Comparison of ENCODE assay signal across 11 mouse cellular contexts in the genomic region with DNA sequence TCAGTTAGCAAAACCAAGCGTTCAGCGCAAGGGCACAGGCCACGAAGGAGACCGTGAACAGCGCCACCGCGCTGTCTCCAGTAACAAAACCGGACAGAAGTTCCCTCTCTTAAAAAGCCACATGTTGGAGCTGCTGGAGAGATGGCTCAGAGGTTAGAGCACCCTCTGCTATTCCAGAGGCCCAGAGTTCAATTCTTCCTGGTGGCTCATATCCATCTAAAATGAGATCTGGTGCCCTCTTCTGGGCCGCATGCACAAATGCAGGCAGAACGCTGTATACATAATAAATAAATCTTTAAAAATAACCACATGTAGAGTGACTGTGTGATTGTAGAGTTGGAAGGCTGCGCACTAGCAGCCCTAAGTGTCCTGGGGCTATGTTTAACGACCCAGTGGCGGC. TPM values are rescaled to one million over a fixed set of nuclear protein-coding genes. Genes with fewer than 3 reads are reported as not detected.
DNase-seq lines count a peak whose midpoint lies in the region; ATAC-seq and TF ChIP-seq lines count a peak whose summit lies in the region.
"Had no signal": no experiment of that assay in that cellular context is flagged by ENCODE, and none has a peak within 500 bp of the region (broad histone marks: within the 10 kb centered on the region; RNA-seq: fewer than 3 reads in every experiment).

No protein-coding gene starts in this region.

- peak; percentile 28 to 34 for DNase-seq in cerebellum, postnatal 14 days
- no peak for DNase-seq in cerebellum, adult 9-11 months
- no peak for DNase-seq in liver, postnatal 0 days
- no peak for DNase-seq in liver
- peak; percentile 64 for DNase-seq in embryo, embryonic 10.5 days (ENCODE audit: low spot score)
- peak; percentile 55 for DNase-seq in retina, embryonic 14.5 days (ENCODE audit: low spot score)
- no peak for DNase-seq in layer of hippocampus, postnatal 14 days (ENCODE audit: low spot score in 2 of 2)
- no peak for DNase-seq in spleen, adult 12 weeks (ENCODE audit: low spot score)
- DNase-seq: cerebellum, adult 9-10 months had no signal

- no peaks in the 10 kb centered on the region for H3K36me3 ChIP-seq in liver, postnatal 0 days (replicated peaks; ENCODE audit: insufficient read depth, low read length)
- H3K36me3 ChIP-seq: heart, embryonic 15.5 days had no signal

- peak; percentile 57 for TF ChIP-seq CTCF in liver, postnatal 0 days (IDR thresholded peaks at IDR 0.05; ENCODE audit: low read depth)

- H3K27me3 ChIP-seq in liver, postnatal 0 days (ENCODE audit: insufficient read depth, low read length) = peaks cover 23% of the 10 kb centered on the region

- no peak for TF ChIP-seq EP300 in liver, postnatal 0 days (IDR thresholded peaks at IDR 0.05; ENCODE audit: low read depth)

- WGBS in liver, postnatal 0 days (ENCODE audit: insufficient replicate concordance) = 38% methylated on average over 13 of the region's 13 CpGs

- H3K4me1 ChIP-seq in liver, postnatal 0 days (ENCODE audit: insufficient read depth) = no peaks in the 10 kb centered on the region

- no peak overlapping the region for H3K4me2 ChIP-seq in liver, postnatal 0 days (ENCODE audit: low read depth, low read length)
- H3K4me2 ChIP-seq: heart, embryonic 15.5 days had no signal

- H3K27ac ChIP-seq in liver, postnatal 0 days (ENCODE audit: low read depth) = no peak overlapping the region
- H3K27ac ChIP-seq: heart, embryonic 15.5 days had no signal

- ATAC-seq in liver, postnatal 0 days = no peak

- no peak overlapping the region for H3K9ac ChIP-seq in liver, postnatal 0 days (replicated peaks)
- H3K9ac ChIP-seq: heart, embryonic 15.5 days had no signal

- H3K4me3 ChIP-seq in liver, postnatal 0 days (ENCODE audit: low read depth, low read length) = no peak overlapping the region
- H3K4me3 ChIP-seq: heart, embryonic 15.5 days had no signal

- H3K9me3 ChIP-seq in liver, postnatal 0 days (ENCODE audit: low read length) = no peaks in the 10 kb centered on the region
- H3K9me3 ChIP-seq: heart, embryonic 15.5 days had no signal

RNA-seq across cellular contexts. Expression of a gene that starts 1.7 kb away (rescaled TPM):
- not detected in 2 replicates for polyA plus RNA-seq in liver, postnatal 0 days (2015; fragmentation: Nextera tagmentation; extraction: Ambion mirVana)
- total RNA-seq in layer of hippocampus, postnatal 14 days (2021) = under 1 TPM; 0.37 to 0.57 TPM
- polyA plus RNA-seq: heart, embryonic 15.5 days had no signal

RNA-seq across cellular contexts. Expression of a gene that starts 7.1 kb away (rescaled TPM):
- polyA plus RNA-seq in liver, postnatal 0 days (2015; fragmentation: Nextera tagmentation; extraction: Ambion mirVana) = 0.13 and 0.38 TPM in 2 replicates
- total RNA-seq in layer of hippocampus, postnatal 14 days (2021) = 1 to 10 TPM; 2.0 to 2.6 TPM

RNA-seq across cellular contexts. Expression of a gene that starts 27.6 kb away (rescaled TPM):
- not detected in 2 replicates for polyA plus RNA-seq in liver, postnatal 0 days (2015; fragmentation: Nextera tagmentation; extraction: Ambion mirVana)
- not detected for total RNA-seq in layer of hippocampus, postnatal 14 days (2021)
- polyA plus RNA-seq: heart, embryonic 15.5 days; limb, embryonic 14.5 days had no signal

RNA-seq across cellular contexts. Expression of a gene that starts 46.1 kb away (rescaled TPM):
- 11.6 and 14.6 TPM in 2 replicates for polyA plus RNA-seq in liver, postnatal 0 days (2015; fragmentation: Nextera tagmentation; extraction: Ambion mirVana)
- total RNA-seq in layer of hippocampus, postnatal 14 days (2021) = under 1 TPM; 0.19 to 0.65 TPM

Comparison
In these comparisons a context has a peak if more than half of its experiments do, and no peak if none do; other contexts are left out.
1. DNase-seq: peak in cerebellum, postnatal 14 days (2 of 2), embryo, embryonic 10.5 days (single experiment) and retina, embryonic 14.5 days (single experiment); none in cerebellum, adult 9-11 months (single experiment), liver, postnatal 0 days (single experiment), liver (single experiment), layer of hippocampus, postnatal 14 days (0 of 2) and spleen, adult 12 weeks (single experiment).